Mouse (Mus musculus): ENCODE data around the gene Nf1. TPM values are rescaled to one million over a fixed set of nuclear protein-coding genes. Genes with fewer than 3 reads are reported as not detected.

Nf1 gene
- polyA plus RNA-seq, 1 experiment from 2014 or later = 12.5 TPM

GRCm38 (mm10) chr11:79307560-79308200 is 31.8 kb upstream of the Nf1 start:
- H3K79me2 ChIP-seq (ENCODE audit: inconsistent target) = no peaks in the 10 kb centered on the region
- H3K27ac ChIP-seq = peak overlapping the region; percentile 96
- WGBS (ENCODE audit: missing documents) = 60% methylated on average over 9 of the region's 9 CpGs
- no peaks in the 10 kb centered on the region for H3K36me3 ChIP-seq (ENCODE audit: inconsistent target)
- no peak overlapping the region for H3K4me3 ChIP-seq (ENCODE audit: inconsistent target)

GRCm38 (mm10) chr11:79310467-79310866 is 29.0 kb upstream of the Nf1 start:
- Histone ChIP-seq H3K4me3 (ENCODE audit: inconsistent target) (no peak overlapping the region), H3K79me2 (ENCODE audit: inconsistent target) (no peaks in the 10 kb centered on the region), H3K27ac (no peak overlapping the region), H3K36me3 (ENCODE audit: inconsistent target) (no peaks in the 10 kb centered on the region)
- 38% methylated on average over 4 of the region's 5 CpGs for WGBS (ENCODE audit: missing documents)

- H3K79me2 ChIP-seq (ENCODE audit: inconsistent target) = no peaks in the 10 kb centered on the region
- 94% methylated on average over 8 of the region's 8 CpGs for WGBS (ENCODE audit: missing documents)
- H3K36me3 ChIP-seq (ENCODE audit: inconsistent target) = no peaks in the 10 kb centered on the region
- no peak overlapping the region for H3K27ac ChIP-seq
- no peak overlapping the region for H3K4me3 ChIP-seq (ENCODE audit: inconsistent target)
These were observed 22.6 kb upstream of the Nf1 start for GRCm38 (mm10) chr11:79316807-79317345.

GRCm38 (mm10) chr11:79319807-79320206 is 19.7 kb upstream of the Nf1 start:
- H3K27ac ChIP-seq = no peak overlapping the region
- no peak overlapping the region for H3K4me3 ChIP-seq (ENCODE audit: inconsistent target)
- no peaks in the 10 kb centered on the region for H3K79me2 ChIP-seq (ENCODE audit: inconsistent target)
- no peaks in the 10 kb centered on the region for H3K36me3 ChIP-seq (ENCODE audit: inconsistent target)
- WGBS (ENCODE audit: missing documents) = 79% methylated on average over 7 of the region's 7 CpGs

GRCm38 (mm10) chr11:79323985-79324685 is 15.4 kb upstream of the Nf1 start:
- no peaks in the 10 kb centered on the region for H3K36me3 ChIP-seq (ENCODE audit: inconsistent target)
- no peak overlapping the region for H3K27ac ChIP-seq
- no peaks in the 10 kb centered on the region for H3K79me2 ChIP-seq (ENCODE audit: inconsistent target)
- no peak overlapping the region for H3K4me3 ChIP-seq (ENCODE audit: inconsistent target)
- WGBS (ENCODE audit: missing documents) = 92% methylated on average over 12 of the region's 12 CpGs

GRCm38 (mm10) chr11:79325663-79326062 is 13.8 kb upstream of the Nf1 start:
- WGBS (ENCODE audit: missing documents) = 16% methylated on average over 8 of the region's 8 CpGs
- Histone ChIP-seq H3K36me3 (ENCODE audit: inconsistent target) (no peaks in the 10 kb centered on the region), H3K4me3 (ENCODE audit: inconsistent target) (no peak overlapping the region), H3K27ac (no peak overlapping the region), H3K79me2 (ENCODE audit: inconsistent target) (no peaks in the 10 kb centered on the region)

- H3K27ac ChIP-seq = no peak overlapping the region
- no peaks in the 10 kb centered on the region for H3K79me2 ChIP-seq (ENCODE audit: inconsistent target)
- H3K4me3 ChIP-seq (ENCODE audit: inconsistent target) = no peak overlapping the region
- no peaks in the 10 kb centered on the region for H3K36me3 ChIP-seq (ENCODE audit: inconsistent target)
- 75% methylated on average over 4 of the region's 4 CpGs for WGBS (ENCODE audit: missing documents)
These were observed 12.4 kb upstream of the Nf1 start for GRCm38 (mm10) chr11:79327106-79327505.

GRCm38 (mm10) chr11:79328060-79328459 is 11.4 kb upstream of the Nf1 start:
- H3K4me3 ChIP-seq (ENCODE audit: inconsistent target) = no peak overlapping the region
- WGBS (ENCODE audit: missing documents) = 54% methylated on average over 4 of the region's 4 CpGs
- H3K27ac ChIP-seq = no peak overlapping the region
- no peaks in the 10 kb centered on the region for H3K36me3 ChIP-seq (ENCODE audit: inconsistent target)
- H3K79me2 ChIP-seq (ENCODE audit: inconsistent target) = no peaks in the 10 kb centered on the region

GRCm38 (mm10) chr11:79329585-79329984 is 9.9 kb upstream of the Nf1 start:
- Histone ChIP-seq H3K36me3 (ENCODE audit: inconsistent target) (no peaks in the 10 kb centered on the region), H3K27ac (no peak overlapping the region), H3K79me2 (ENCODE audit: inconsistent target) (no peaks in the 10 kb centered on the region), H3K4me3 (ENCODE audit: inconsistent target) (no peak overlapping the region)
- WGBS (ENCODE audit: missing documents) = 100% methylated on average over 1 of the region's 1 CpGs

- Histone ChIP-seq H3K79me2 (ENCODE audit: inconsistent target) (peaks cover under 1% of the 10 kb centered on the region; the same call in 1 of the 2 replicates), H3K36me3 (ENCODE audit: inconsistent target) (no peaks in the 10 kb centered on the region), H3K27ac (no peak overlapping the region), H3K4me3 (ENCODE audit: inconsistent target) (no peak overlapping the region)
- whole genome bisulfite sequencing (ENCODE audit: missing documents) = 97% methylated on average over 6 of the region's 6 CpGs
These were observed 4.4 kb upstream of the Nf1 start for GRCm38 (mm10) chr11:79335077-79335476.

- no peak overlapping the region for H3K4me3 ChIP-seq (ENCODE audit: inconsistent target)
- peaks cover 18% of the 10 kb centered on the region for H3K79me2 ChIP-seq (ENCODE audit: inconsistent target)
- H3K27ac ChIP-seq = no peak overlapping the region
- no peaks in the 10 kb centered on the region for H3K36me3 ChIP-seq (ENCODE audit: inconsistent target)
- 91% methylated on average over 4 of the region's 5 CpGs for WGBS (ENCODE audit: missing documents)
These were observed 2.7 kb upstream of the Nf1 start for GRCm38 (mm10) chr11:79336722-79337267.

GRCm38 (mm10) chr11:79338621-79339020 is 872 bp upstream of the Nf1 start:
- 63% methylated on average over 3 of the region's 4 CpGs for WGBS (ENCODE audit: missing documents)
- H3K36me3 ChIP-seq (ENCODE audit: inconsistent target) = no peaks in the 10 kb centered on the region
- H3K4me3 ChIP-seq (ENCODE audit: inconsistent target) = peak overlapping the region; percentile 52
- H3K79me2 ChIP-seq (ENCODE audit: inconsistent target) = peaks cover 36% of the 10 kb centered on the region
- H3K27ac ChIP-seq = peak overlapping the region; percentile 62

GRCm38 (mm10) chr11:79339808-79340781 is 602 bp downstream of the Nf1 start:
- WGBS (ENCODE audit: missing documents) = 5% methylated on average over 40 of the region's 63 CpGs

GRCm38 (mm10) chr11:79356995-79357394 is 17.5 kb downstream of the Nf1 start:
- Histone ChIP-seq H3K36me3 (ENCODE audit: inconsistent target) (no peaks in the 10 kb centered on the region), H3K4me3 (ENCODE audit: inconsistent target) (no peak overlapping the region), H3K79me2 (ENCODE audit: inconsistent target) (peaks cover 75% of the 10 kb centered on the region), H3K27ac (no peak overlapping the region)
- 91% methylated on average over 3 of the region's 3 CpGs for WGBS (ENCODE audit: missing documents)

More at GRCm38 (mm10) chr11:79339808-79340781, 602 bp downstream of the Nf1 start:
- H3K79me2 ChIP-seq (ENCODE audit: inconsistent target) = peaks cover 51% of the 10 kb centered on the region
- H3K27ac ChIP-seq = no peak overlapping the region
- peak overlapping the region; percentile 52 for H3K4me3 ChIP-seq (ENCODE audit: inconsistent target)
- H3K36me3 ChIP-seq (ENCODE audit: inconsistent target) = no peaks in the 10 kb centered on the region

Measured in macrophage (primary cell).